In genomic region chr4:101452829-101453228, GRCm38 (mm10) we compare ENCODE assay signal across 18 mouse cellular contexts.
"Had no signal": no experiment of that assay in that cellular context is flagged by ENCODE, and none has a peak within 500 bp of the region (broad histone marks: within the 10 kb centered on the region; RNA-seq: fewer than 3 reads in every experiment).

No protein-coding gene starts in this region.

- H3K27me3 ChIP-seq: midbrain, embryonic 12.5 days; neural tube, embryonic 13.5 days; neural tube, embryonic 15.5 days had no signal

- H3K4me1 ChIP-seq: midbrain, embryonic 10.5 days; midbrain, embryonic 12.5 days; neural tube, embryonic 13.5 days; neural tube, embryonic 15.5 days had no signal

- H3K27ac ChIP-seq: midbrain, embryonic 10.5 days; midbrain, embryonic 12.5 days; neural tube, embryonic 13.5 days; neural tube, embryonic 15.5 days had no signal

- H3K4me3 ChIP-seq: midbrain, embryonic 10.5 days; midbrain, embryonic 12.5 days; myocyte; neural tube, embryonic 13.5 days; neural tube, embryonic 15.5 days had no signal

- DNase-seq: lung, adult 18-20 months; lung, embryonic 14.5 days; lung, postnatal 10 days; lung, postnatal 4 days; midbrain, embryonic 14.5 days; retina, postnatal 1 day; right cerebral cortex, adult 18-20 months; right cerebral cortex, postnatal 25 days; right cerebral cortex, postnatal 4 days; spleen, adult 18-20 months; thymus, adult 18-20 months; thymus, postnatal 14 days; thymus, postnatal 36 days had no signal
